Mouse (Mus musculus) kidney, embryonic 14.5 days (tissue): ENCODE data around the gene Asic2. TPM values are rescaled to one million over a fixed set of nuclear protein-coding genes. Genes with fewer than 3 reads are reported as not detected.

Experiments
- ATAC-seq: fragments of 200-750 bp; cut with Nextera tagmentation; 2 replicates; pipeline ENCODE4 v1.8.0; 2017; ENCODE audit warnings: moderate number of reproducible peaks, mild to moderate bottlenecking, moderate TSS enrichment, moderate library complexity; ENCODE audit not compliant: low FRiP score, low TSS enrichment
- H3K27ac ChIP-seq: fragments of 300-500 bp; sonication (generic); 2 replicates; pipeline ENCODE4 v1.5.1; 2014; ENCODE audit warnings: low read depth, mild to moderate bottlenecking, low read length, moderate library complexity, mixed read lengths
- H3K27me3 ChIP-seq: fragments of 300-500 bp; sonication (generic); 2 replicates; pipeline ENCODE4 v1.6.1; 2014; ENCODE audit warnings: mild to moderate bottlenecking, low read length; ENCODE audit not compliant: control insufficient read depth, insufficient read depth
- H3K36me3 ChIP-seq: fragments of 300-500 bp; sonication (generic); 2 replicates; pipeline ENCODE4 v1.6.1; 2014; ENCODE audit warnings: low read length, mixed read lengths; ENCODE audit not compliant: control insufficient read depth, insufficient read depth
- H3K4me1 ChIP-seq: fragments of 300-500 bp; sonication (generic); 2 replicates; pipeline ENCODE4 v1.6.1; 2014; ENCODE audit warnings: low read length, mixed read lengths; ENCODE audit not compliant: control insufficient read depth, insufficient read depth
- H3K4me2 ChIP-seq: fragments of 300-500 bp; sonication (generic); replicated peaks from 2 replicates; pipeline ENCODE4 v1.6.1; 2014; ENCODE audit warnings: low read depth, mild to moderate bottlenecking, low read length
- H3K4me3 ChIP-seq: fragments of 300-500 bp; sonication (generic); 2 replicates; pipeline ENCODE4 v1.5.1; 2014; ENCODE audit warnings: mild to moderate bottlenecking, low read length
- H3K9ac ChIP-seq: fragments of 300-500 bp; sonication (generic); 2 replicates; pipeline ENCODE4 v1.6.1; 2014; ENCODE audit warnings: low read depth, mild to moderate bottlenecking, low read length, moderate library complexity
- H3K9me3 ChIP-seq: fragments of 300-500 bp; sonication (generic); 2 replicates; pipeline ENCODE4 v1.6.1; 2016; ENCODE audit warnings: low read length; ENCODE audit not compliant: control insufficient read depth
- WGBS: fragments of 180-500 bp; shearing (Covaris S2); extraction: QIAGEN DNeasy Blood & Tissue Kit; methylation state at CpG from one replicate; pipeline ENCODE4 v1.1.7; 2014; 5-methylcytosine and 5-hydroxymethylcytosine counted together
- polyA plus RNA-seq: library from polyadenylated mRNA; unstranded; fragments of >200 nt; fragmentation: Nextera tagmentation; extraction: Ambion mirVana; gene quantifications from 2 replicates; pipeline ENCODE4 v1.2.1, GENCODE M21; 2014

Gene Asic2
- polyA plus RNA-seq, 1 experiment from 2014 or later, result 3.4 TPM

GRCm38 (mm10) chr11:81053826-81054225, 914.4 kb downstream of the Asic2 start:
- 85% methylated on average over 8 of the region's 8 CpGs for WGBS
- ATAC-seq, result no peak
- no peak overlapping the region for H3K27ac ChIP-seq

GRCm38 (mm10) chr11:81041671-81042070, 926.6 kb downstream of the Asic2 start:
- H3K9ac ChIP-seq, result no peak overlapping the region
- no peaks in the 10 kb centered on the region for H3K27me3 ChIP-seq
- no peak overlapping the region for H3K4me2 ChIP-seq
- no peaks in the 10 kb centered on the region for H3K9me3 ChIP-seq
- no peak overlapping the region for H3K4me3 ChIP-seq
- 22% methylated on average over 3 of the region's 3 CpGs for WGBS
- no peaks in the 10 kb centered on the region for H3K36me3 ChIP-seq
- ATAC-seq, result no peak
- H3K27ac ChIP-seq, result no peak overlapping the region
- 0 out of 2 replicates have a peak, but pooled peaks cover 7% of the 10 kb centered on the region for H3K4me1 ChIP-seq

More at GRCm38 (mm10) chr11:81053826-81054225, 914.4 kb downstream of the Asic2 start:
- Histone ChIP-seq H3K9ac (no peak overlapping the region), H3K27me3 (no peaks in the 10 kb centered on the region), H3K4me3 (no peak overlapping the region), H3K4me1 (peaks cover 8% of the 10 kb centered on the region; the same call in 1 of the 2 replicates), H3K4me2 (no peak overlapping the region), H3K36me3 (no peaks in the 10 kb centered on the region), H3K9me3 (no peaks in the 10 kb centered on the region)

- no peak for ATAC-seq
- Histone ChIP-seq H3K27me3 (no peaks in the 10 kb centered on the region), H3K36me3 (no peaks in the 10 kb centered on the region), H3K9ac (no peak overlapping the region), H3K4me3 (no peak overlapping the region), H3K4me1 (0 out of 2 replicates have a peak, but pooled peaks cover 7% of the 10 kb centered on the region), H3K27ac (no peak overlapping the region), H3K4me2 (no peak overlapping the region), H3K9me3 (no peaks in the 10 kb centered on the region)
- WGBS, result 61% methylated on average over 5 of the region's 5 CpGs
These were observed 928.3 kb downstream of the Asic2 start for GRCm38 (mm10) chr11:81039976-81040375.

- no peak overlapping the region for H3K4me2 ChIP-seq
- WGBS, result 70% methylated on average over 3 of the region's 3 CpGs
- no peaks in the 10 kb centered on the region for H3K36me3 ChIP-seq
- H3K27ac ChIP-seq, result no peak overlapping the region
- no peak overlapping the region for H3K4me3 ChIP-seq
- H3K9ac ChIP-seq, result no peak overlapping the region
- no peaks in the 10 kb centered on the region for H3K27me3 ChIP-seq
- no peaks in the 10 kb centered on the region for H3K9me3 ChIP-seq
- no peaks in the 10 kb centered on the region for H3K4me1 ChIP-seq
- no peak for ATAC-seq
These were observed 936.1 kb downstream of the Asic2 start for GRCm38 (mm10) chr11:81032151-81032550.

GRCm38 (mm10) chr11:81014776-81015175, 953.5 kb downstream of the Asic2 start:
- H3K27me3 ChIP-seq, result no peaks in the 10 kb centered on the region
- no peak overlapping the region for H3K27ac ChIP-seq
- H3K36me3 ChIP-seq, result no peaks in the 10 kb centered on the region
- WGBS, result 97% methylated on average over 8 of the region's 8 CpGs
- 0 out of 2 replicates have a peak, but pooled peaks cover 2% of the 10 kb centered on the region for H3K9me3 ChIP-seq
- no peak overlapping the region for H3K4me2 ChIP-seq
- H3K9ac ChIP-seq, result no peak overlapping the region
- no peaks in the 10 kb centered on the region for H3K4me1 ChIP-seq
- no peak overlapping the region for H3K4me3 ChIP-seq
- ATAC-seq, result no peak

- no peak overlapping the region for H3K4me2 ChIP-seq
- H3K36me3 ChIP-seq, result no peaks in the 10 kb centered on the region
- H3K9me3 ChIP-seq, result 0 out of 2 replicates have a peak, but pooled peaks cover 2% of the 10 kb centered on the region
- no peak for ATAC-seq
- H3K4me1 ChIP-seq, result no peaks in the 10 kb centered on the region
- no peaks in the 10 kb centered on the region for H3K27me3 ChIP-seq
- WGBS, result 93% methylated on average over 6 of the region's 6 CpGs
- H3K9ac ChIP-seq, result no peak overlapping the region
- H3K27ac ChIP-seq, result no peak overlapping the region
- H3K4me3 ChIP-seq, result no peak overlapping the region
These were observed 954.8 kb downstream of the Asic2 start for GRCm38 (mm10) chr11:81013501-81013900.

- no peak overlapping the region for H3K4me3 ChIP-seq
- no peak overlapping the region for H3K27ac ChIP-seq
- H3K36me3 ChIP-seq, result no peaks in the 10 kb centered on the region
- H3K9ac ChIP-seq, result no peak overlapping the region
- H3K4me2 ChIP-seq, result no peak overlapping the region
- no peaks in the 10 kb centered on the region for H3K4me1 ChIP-seq
- 45% methylated on average over 7 of the region's 7 CpGs for WGBS
- ATAC-seq, result no peak
- H3K9me3 ChIP-seq, result 0 out of 2 replicates have a peak, but pooled peaks cover 2% of the 10 kb centered on the region
- H3K27me3 ChIP-seq, result no peaks in the 10 kb centered on the region
These were observed 957.5 kb downstream of the Asic2 start for GRCm38 (mm10) chr11:81010766-81011165.

GRCm38 (mm10) chr11:81009366-81009765, 958.9 kb downstream of the Asic2 start:
- Histone ChIP-seq H3K9me3 (no peaks in the 10 kb centered on the region), H3K36me3 (no peaks in the 10 kb centered on the region), H3K4me2 (no peak overlapping the region), H3K4me1 (no peaks in the 10 kb centered on the region), H3K4me3 (no peak overlapping the region), H3K9ac (no peak overlapping the region), H3K27me3 (no peaks in the 10 kb centered on the region), H3K27ac (no peak overlapping the region)
- ATAC-seq, result no peak
- 90% methylated on average over 12 of the region's 12 CpGs for WGBS

GRCm38 (mm10) chr11:81005831-81006230, 962.4 kb downstream of the Asic2 start:
- H3K36me3 ChIP-seq, result no peaks in the 10 kb centered on the region
- H3K4me2 ChIP-seq, result no peak overlapping the region
- no peak for ATAC-seq
- no peaks in the 10 kb centered on the region for H3K9me3 ChIP-seq
- H3K27ac ChIP-seq, result no peak overlapping the region
- H3K4me1 ChIP-seq, result no peaks in the 10 kb centered on the region
- no peaks in the 10 kb centered on the region for H3K27me3 ChIP-seq
- H3K9ac ChIP-seq, result no peak overlapping the region
- no peak overlapping the region for H3K4me3 ChIP-seq
- WGBS, result 59% methylated on average over 2 of the region's 2 CpGs
